Mouse (Mus musculus): ENCODE measurements around the gene B230219D22Rik.
"Not testable (repeated sequence)": the region's sequence is repeated elsewhere in the genome, so short reads cannot be mapped to it uniquely, and the experiment has no call there.

The B230219D22Rik gene

GRCm38 (mm10) chr13:55692535-55693242 lies at the start of gene B230219D22Rik:
TSS of gene B230219D22Rik (plus strand) at chr13:55693124.
- DNase-seq: peak; percentile 81 to 87

- no peak for DNase-seq
These were observed 48.4 kb upstream of the B230219D22Rik start for GRCm38 (mm10) chr13:55644525-55644924.

GRCm38 (mm10) chr13:55650098-55650497 lies 42.8 kb upstream of the B230219D22Rik start:
- no peak for DNase-seq

GRCm38 (mm10) chr13:55650980-55651379 lies 41.9 kb upstream of the B230219D22Rik start:
- DNase-seq: no peak

- DNase-seq: peak; percentile 12 to 65
These were observed 24.4 kb upstream of the B230219D22Rik start for GRCm38 (mm10) chr13:55668550-55668949.

- no peak for DNase-seq
These were observed 20.2 kb upstream of the B230219D22Rik start for GRCm38 (mm10) chr13:55672711-55673110.

- DNase-seq: no peak
These were observed 15.6 kb upstream of the B230219D22Rik start for GRCm38 (mm10) chr13:55677364-55677763.

GRCm38 (mm10) chr13:55682201-55682600 lies 10.7 kb upstream of the B230219D22Rik start:
- peak; percentile 47 to 63 for DNase-seq

GRCm38 (mm10) chr13:55683581-55683980 lies 9.3 kb upstream of the B230219D22Rik start:
- DNase-seq: no peak

- no peak for DNase-seq
These were observed 6.8 kb upstream of the B230219D22Rik start for GRCm38 (mm10) chr13:55686107-55686633.

- no peak for DNase-seq
These were observed 4.9 kb upstream of the B230219D22Rik start for GRCm38 (mm10) chr13:55687927-55688602.

GRCm38 (mm10) chr13:55693243-55693721 lies 358 bp downstream of the B230219D22Rik start:
- DNase-seq: no peak

GRCm38 (mm10) chr13:55694110-55694509 lies 1.2 kb downstream of the B230219D22Rik start:
- peak in 1 of 2 experiments; percentile 24 for DNase-seq

- not testable (repeated sequence) for DNase-seq
These were observed 3.1 kb downstream of the B230219D22Rik start for GRCm38 (mm10) chr13:55695989-55696388.

- DNase-seq: no peak
These were observed 11.4 kb downstream of the B230219D22Rik start for GRCm38 (mm10) chr13:55704301-55704700.

GRCm38 (mm10) chr13:55712846-55713245 lies 19.9 kb downstream of the B230219D22Rik start:
- DNase-seq: no peak

GRCm38 (mm10) chr13:55714501-55715166 lies 21.7 kb downstream of the B230219D22Rik start, which contains the start of gene Txndc15:
TSS of gene Txndc15 (plus strand) at chr13:55714650.
- peak; percentile 78 to 86 for DNase-seq

GRCm38 (mm10) chr13:55715167-55715512 lies 22.2 kb downstream of the B230219D22Rik start:
- no peak for DNase-seq

- DNase-seq: no peak
These were observed 23.1 kb downstream of the B230219D22Rik start for GRCm38 (mm10) chr13:55715908-55716510.

- DNase-seq: no peak
These were observed 28.6 kb downstream of the B230219D22Rik start for GRCm38 (mm10) chr13:55721516-55721915.

- DNase-seq: no peak
These were observed 29.1 kb downstream of the B230219D22Rik start for GRCm38 (mm10) chr13:55721995-55722394.

GRCm38 (mm10) chr13:55726598-55727119 lies 33.7 kb downstream of the B230219D22Rik start:
- no peak for DNase-seq
